Mouse (Mus musculus): ENCODE measurements around the gene Prok1.

Prok1 gene

DNA sequence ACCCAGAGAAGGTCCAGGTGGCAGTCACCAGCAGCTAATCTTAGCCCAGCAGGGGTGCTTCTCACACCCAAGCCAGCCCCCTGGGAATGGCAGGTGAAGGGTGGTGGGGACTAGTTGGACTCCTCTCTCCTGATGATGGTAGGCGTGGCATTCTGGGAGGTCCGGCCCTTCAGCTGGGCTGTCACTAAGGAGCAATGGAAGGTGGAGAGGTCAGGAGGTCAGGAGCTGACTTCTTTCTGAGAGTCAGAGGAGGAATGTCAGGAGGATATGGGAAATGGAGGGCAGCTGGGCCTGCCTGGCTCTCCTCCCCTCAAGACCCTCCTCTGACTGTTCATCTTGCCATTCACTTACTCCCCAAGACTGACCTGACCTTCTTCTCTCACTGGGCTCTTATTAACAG lies 1.5 kb downstream of the Prok1 start:
- no peak for DNase-seq (ENCODE audit: low read depth, low spot score)

DNA sequence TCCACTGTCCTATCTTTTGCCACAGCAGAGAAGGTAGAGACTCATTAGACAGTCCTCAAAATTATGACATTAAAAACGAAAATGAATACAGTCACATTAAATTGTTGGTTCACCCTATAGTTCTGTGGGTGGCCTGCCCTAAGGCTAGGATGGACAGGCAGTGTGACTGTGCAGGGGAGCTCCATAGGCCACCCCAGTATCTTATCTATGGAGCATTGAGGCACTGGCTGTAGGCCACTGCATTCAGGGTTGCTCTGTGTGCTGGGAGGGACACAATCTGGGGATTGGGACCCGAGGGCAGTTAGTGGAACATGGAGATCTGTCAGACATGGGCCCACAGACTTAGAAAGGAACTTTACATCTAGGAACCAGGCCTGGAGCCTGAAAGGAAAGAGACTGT lies 5.6 kb downstream of the Prok1 start:
- DNase-seq (ENCODE audit: low read depth, low spot score) = no peak

DNA sequence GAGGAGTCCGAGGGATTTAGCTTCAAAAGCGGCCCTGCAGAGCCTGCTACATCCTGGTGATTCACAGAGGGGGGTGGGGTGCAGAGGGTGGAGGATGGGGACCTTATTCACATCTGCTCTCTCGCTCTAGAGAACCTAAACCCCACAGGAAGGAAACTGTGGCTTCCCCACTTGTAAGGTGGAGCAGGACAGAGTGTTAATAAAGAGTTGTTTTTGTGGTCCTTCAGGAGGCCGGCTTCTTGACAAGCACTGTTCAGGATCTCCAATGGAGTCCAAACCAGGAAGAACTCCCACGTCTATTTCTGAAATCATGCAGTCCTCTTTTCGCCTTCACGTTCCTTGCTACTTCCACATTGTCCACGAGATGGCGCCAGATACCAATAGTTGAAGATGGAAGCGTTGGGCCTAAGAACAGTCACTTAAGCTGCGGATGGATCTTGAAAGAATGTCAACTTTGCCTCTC lies 6.1 kb downstream of the Prok1 start:
- DNase-seq (ENCODE audit: low read depth, low spot score) = peak; percentile 68

DNA sequence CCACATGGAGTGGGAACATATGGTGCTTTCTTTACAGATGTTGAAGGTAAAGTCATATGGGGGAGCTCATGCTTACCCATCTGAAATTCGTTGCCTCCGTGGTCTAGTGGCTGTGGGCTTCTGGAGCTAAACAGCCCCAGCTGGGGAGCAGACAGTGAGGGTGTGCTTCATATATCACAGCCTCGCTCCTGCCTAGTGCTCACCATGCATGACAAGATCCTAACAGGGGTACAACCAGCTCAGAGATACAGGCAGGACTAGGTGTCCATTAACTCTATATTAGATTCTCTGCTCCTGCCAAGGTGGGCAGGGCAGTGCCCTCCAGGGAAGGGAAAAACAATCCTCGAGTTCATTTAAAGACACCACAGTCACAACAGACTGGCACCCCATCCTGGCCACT lies 8.3 kb downstream of the Prok1 start:
- DNase-seq (ENCODE audit: low read depth, low spot score) = no peak

DNA sequence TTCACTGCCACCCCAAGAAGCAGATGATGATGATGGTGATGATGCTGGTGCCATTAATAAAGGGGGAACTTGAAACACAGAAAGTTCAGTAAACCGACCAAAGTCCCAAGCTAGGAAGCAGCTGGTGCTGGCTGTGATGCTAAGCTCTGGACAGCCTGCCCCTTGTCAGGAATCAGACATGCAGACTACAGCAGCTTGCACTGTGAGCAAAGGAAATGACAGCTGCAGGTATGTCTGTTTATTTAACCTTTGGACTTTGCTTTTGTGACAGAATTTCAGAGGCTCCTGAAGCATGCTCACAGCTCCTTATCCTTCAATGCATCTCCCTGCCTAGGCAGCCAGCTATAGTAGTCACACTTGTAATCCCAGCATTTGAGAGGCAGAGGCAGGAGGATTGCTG lies 9.0 kb downstream of the Prok1 start, which contains the start of gene A630076J17Rik:
TSS of gene A630076J17Rik (plus strand) at position 88 of the 400 bp plus-strand sequence.
- no peak for DNase-seq (ENCODE audit: low read depth, low spot score)

DNA sequence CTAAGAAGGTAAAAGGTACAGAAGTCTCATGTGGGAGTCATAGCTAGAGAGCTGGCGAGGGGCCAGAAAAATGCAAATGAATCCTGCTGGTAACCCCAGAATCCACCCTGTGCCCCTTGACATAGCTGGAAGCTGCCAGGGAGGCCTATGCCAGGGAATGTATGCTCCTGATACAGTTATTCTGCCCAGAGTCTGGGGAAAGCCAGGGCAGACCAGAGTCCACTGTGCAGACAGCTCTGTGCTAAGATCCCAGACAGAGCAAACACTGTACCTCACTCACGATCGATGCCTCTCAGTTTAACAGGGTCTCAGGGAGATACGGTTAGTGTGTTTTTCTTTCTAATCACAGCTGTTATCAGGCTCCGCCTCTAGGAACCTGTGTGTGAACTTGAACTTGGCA lies 9.7 kb downstream of the Prok1 start:
- no peak for DNase-seq (ENCODE audit: low read depth, low spot score)

DNA sequence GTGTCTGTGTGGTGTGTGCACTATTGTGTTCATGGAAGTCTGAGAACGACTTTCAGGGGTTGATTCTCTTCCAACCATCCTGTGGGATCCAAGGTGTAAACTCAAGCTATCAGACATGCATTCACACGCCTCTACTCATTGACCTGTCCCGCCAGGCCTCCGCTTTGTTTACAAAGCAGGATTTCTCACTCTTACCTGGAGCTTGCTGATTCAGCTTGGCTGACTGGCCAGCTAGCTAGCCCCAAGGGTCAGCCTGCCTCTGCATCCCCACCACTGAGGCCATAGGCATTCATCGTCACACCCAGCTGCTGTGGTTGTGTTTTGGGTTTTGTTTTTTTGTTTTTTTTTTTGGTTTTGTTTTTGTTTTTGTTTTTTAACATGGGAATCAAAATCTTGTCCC lies 10.3 kb downstream of the Prok1 start:
- DNase-seq (ENCODE audit: low read depth, low spot score) = no peak

DNA sequence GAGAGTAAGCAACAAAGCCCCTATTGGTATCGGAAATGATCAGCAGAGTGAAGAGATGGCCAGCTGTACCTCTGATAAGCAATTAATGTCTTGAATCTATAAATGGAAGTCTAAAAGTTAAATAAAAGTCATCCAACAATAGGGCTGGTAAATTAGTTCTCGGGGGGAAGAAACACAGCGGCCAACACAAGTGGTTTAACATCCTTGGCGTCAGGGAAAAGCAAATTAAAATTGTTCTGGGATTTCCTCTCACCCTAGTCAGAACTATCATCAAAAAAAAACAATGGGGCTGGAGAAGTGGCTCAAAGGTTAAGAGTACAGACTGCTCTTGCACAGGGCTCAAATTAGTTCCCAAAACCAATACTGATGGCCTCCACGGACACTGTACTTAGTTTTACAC lies 13.7 kb downstream of the Prok1 start:
- DNase-seq (ENCODE audit: low read depth, low spot score) = no peak

DNA sequence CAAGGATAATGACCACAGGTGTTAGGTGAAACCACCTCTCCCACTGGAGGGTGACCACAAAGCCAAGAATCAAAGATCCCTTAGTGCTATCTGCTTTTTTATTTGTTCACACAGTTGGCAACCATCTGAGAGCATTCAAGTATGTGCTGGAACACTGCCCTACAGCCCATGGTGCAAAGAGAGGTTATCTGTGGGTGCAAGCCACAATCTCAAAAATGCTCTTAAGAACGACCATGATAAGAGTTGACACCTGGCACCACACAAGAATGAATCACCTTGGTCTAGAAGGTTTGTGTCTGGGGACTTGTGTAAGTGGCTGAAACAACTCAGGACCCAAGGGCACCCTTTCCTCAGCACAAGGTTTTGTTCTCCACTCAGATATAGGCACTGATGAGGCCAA lies 16.3 kb downstream of the Prok1 start:
- no peak for DNase-seq (ENCODE audit: low read depth, low spot score)

DNA sequence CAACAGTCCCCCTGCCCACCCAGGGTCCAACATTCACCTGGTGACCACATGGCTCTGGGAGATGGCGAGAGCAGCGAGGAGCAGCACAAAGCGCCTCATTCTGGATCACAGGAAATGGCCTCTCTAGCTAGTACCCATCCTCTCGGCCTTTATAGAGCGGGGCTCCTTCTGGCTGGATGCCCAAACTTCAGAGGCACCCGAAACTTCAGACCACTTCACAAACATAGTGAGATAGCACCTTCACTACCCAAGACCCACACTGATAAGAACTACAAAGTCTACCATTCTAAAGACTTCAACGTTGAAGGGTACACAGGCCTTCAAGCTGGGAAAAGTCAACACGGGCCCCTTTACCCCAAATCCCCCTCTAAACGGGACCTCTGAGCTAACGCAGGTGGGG lies 17.9 kb downstream of the Prok1 start, which contains the start of gene Cym:
TSS of gene Cym (minus strand) at position 125 of the 400 bp plus-strand sequence.
- DNase-seq (ENCODE audit: low read depth, low spot score) = no peak

DNA sequence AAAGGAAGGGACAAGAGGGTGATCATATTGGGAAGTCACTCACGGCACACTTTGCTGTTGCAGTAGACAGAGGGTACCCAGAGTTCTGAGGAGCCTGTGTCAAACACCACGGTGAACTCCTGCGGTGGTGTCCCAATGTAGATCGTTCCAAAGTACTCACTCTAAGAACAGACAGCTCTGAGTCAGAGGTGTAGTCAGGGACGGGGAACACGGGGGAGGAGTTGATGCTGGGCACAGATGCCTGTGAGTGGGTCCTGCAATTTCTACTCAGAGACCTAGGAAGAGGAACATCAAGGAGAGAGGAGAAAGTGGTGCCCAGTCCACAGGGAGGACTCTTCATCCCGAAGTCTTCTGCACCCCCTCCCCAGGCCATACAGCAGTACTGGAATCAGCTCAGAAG lies 20.9 kb downstream of the Prok1 start:
- no peak for DNase-seq (ENCODE audit: low read depth, low spot score)

DNA sequence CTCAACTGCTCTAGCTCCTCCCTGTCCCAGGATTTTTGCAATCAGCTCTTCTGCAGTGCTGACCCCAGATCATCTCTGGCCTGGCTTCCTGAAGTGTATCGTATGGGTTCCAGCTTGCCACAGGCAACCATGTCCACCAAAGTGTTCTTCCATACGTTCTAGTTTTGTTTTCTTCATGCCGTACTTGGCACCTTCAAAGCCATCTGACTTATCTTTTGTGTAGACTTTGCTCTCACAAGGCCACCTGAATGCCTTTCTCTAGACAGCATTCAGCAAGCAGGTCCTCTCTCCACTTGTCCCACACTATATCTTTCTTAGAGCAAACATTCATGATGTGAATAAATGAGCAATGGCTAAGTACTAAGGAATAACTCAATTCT lies 22.4 kb downstream of the Prok1 start:
- DNase-seq (ENCODE audit: low read depth, low spot score) = no peak

DNA sequence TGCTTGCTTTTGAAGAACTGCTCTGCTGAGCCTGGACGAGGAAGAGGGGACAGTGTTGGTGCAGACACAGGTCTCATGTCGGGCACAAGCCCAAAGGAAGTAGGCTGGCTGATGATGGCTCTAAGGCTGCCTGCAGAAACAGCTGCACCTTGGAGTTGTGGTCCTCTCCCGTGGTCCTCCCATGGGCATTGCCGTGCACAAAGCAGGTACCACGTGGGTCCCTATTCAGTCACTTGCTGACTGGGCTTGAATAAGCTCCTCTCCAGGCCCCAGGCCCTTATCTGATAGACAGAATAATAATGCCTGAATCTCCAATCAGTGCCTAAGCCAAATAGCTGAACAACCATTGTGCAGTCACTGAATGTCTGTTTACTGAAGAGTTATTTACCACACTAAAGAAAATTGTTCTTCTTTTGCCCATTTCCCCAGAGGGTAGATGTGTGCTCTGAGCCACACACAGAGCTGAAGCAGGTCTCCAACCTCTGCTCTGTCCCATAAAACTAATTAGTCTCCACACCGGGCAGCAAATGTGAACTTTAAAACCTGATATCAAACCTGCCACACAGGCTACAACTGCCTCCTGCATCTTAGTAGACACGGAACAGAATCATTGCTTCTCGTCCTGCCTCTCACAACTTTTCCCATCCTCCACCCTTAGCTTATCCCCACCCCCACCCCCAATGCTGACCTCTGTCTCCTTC lies 23.0 kb downstream of the Prok1 start:
- DNase-seq (ENCODE audit: low read depth, low spot score) = no peak

DNA sequence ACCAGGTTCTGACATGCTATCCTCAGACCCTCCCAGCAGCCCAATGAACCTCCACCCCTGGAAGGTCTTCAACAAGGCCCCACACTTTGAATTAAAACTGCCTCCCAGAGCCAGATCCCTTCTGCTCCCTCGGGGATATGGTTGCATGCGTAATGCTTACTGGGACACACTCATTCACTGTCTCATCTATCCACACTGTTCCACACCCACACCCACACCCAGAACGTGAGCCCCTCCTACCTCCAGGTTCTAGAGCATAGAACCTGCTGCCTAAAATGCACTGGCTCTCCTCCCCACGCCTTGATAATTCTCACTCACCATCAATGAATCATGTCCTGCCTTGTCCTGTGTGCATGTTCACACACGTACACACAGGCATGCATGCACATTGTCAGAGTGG lies 24.9 kb downstream of the Prok1 start:
- no peak for DNase-seq (ENCODE audit: low read depth, low spot score)

DNA sequence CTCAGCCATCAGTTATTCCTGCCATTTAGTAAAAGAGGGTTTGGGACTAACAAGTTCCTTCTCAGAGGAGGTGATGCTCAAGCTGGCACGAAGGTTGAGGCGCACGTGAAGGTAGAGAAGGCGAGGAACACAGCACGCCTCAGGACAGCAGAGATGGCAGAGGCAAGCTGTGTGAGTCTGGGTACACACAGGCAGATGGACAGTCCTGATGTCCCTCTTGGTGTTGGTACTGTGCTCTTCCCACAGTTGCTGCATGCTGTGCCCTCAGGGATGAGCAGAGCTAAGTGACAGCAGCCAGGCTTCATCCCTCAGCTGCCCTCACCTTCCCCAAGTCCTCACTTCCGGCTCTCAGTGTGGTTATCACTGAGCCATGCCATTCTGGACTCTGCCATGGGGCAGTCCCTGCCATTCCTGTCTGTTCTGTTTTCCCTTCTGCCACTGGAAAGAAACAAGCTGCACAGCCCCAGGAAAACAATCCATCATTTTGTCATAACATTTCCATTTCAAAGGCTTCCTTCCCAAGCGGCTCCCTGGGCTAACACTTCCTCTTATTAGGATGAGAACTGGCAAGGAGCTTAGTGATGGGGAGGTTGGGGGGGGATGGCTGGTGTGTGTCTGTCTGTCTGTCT lies 31.8 kb downstream of the Prok1 start:
- no peak for DNase-seq (ENCODE audit: low read depth, low spot score)

DNA sequence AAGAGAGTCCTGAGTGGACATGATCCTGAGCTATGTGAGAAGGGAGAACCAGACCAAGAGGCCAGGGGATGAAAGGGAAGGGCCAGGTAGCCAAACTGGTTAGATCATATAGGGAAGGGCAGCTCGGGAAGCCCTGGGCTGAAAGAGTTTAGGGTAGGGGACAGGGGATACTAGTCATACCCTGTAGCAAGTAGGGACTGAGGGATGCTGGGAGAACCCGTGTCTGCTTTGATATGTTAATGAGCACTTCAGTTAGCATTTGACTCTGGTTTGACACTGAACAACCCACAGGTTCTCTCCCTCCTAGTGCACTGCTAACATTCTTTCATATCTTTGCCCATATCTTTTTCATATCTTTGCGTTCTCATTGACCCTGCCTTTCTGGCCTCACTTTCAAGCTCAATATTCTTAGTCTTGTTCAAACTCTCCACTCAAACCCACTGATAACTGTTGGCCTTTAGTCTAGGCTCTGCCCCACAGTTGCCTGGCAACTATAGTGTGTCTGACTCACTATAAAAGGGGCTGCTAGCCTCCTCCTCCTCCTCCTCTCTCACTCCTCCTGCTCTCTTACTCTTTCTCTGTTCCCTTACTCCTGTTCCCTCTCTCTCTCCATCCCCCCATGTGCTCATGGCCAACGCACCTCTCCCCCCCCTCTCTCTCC lies 32.9 kb downstream of the Prok1 start:
- no peak for DNase-seq (ENCODE audit: low read depth, low spot score)

DNA sequence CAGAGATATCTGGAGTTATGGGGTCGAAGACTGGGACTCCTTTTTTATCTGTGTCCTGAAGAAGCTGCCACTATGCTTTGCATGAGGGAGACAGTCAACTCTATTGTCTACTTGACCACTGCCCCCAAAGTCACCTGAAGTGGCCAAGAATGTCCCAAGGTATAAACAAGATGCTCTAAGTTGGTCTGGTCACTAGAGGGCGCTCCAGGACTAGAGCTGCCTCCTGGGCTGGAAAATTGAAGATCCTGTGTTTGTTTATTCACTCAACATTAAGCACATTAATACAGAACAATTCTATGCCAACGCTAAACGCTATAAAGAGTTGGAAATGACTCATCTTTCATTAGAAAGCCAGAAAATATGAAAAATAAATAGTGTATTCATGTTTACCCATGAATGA lies 33.5 kb downstream of the Prok1 start:
- no peak for DNase-seq (ENCODE audit: low read depth, low spot score)

DNA sequence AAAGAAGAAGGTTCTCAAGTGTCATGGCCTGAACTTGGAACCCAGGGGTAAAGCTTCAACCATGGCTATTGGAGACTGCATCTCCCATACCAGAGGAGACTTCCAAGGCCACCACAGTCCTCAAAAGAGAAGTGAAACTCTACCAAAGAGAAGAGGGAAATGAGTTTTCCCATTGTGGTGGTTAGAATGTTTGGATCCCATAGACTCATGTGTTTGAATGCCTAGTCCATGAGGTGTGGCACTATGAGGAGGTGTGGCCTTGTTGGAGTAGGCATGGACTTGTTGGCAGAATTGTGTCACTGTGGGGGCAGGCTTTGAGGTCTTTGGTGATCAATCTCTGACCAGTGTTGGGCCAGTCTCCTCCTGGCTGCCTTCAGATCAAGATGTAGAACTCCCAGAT lies 34.3 kb downstream of the Prok1 start:
- DNase-seq (ENCODE audit: low read depth, low spot score) = no peak

DNA sequence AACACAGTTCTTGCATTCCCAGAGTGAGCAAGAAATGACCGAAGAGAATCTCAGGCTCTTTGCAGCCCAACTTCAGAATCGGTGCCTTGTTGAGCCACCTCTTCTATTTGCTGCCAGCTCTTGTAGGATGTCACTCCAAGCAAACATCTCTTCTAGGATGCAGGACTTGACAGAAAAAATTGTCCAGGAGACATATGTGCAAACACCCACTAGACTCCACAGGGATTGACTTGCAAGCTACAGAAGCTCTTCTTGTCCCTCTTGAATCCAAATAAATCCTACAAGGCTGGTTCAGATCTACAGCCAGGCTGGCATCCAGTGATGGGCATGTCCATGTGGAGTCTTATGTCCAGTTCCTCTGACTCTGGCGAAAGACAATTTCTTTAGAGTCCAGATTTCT lies 35.1 kb downstream of the Prok1 start:
- DNase-seq (ENCODE audit: low read depth, low spot score) = no peak

DNA sequence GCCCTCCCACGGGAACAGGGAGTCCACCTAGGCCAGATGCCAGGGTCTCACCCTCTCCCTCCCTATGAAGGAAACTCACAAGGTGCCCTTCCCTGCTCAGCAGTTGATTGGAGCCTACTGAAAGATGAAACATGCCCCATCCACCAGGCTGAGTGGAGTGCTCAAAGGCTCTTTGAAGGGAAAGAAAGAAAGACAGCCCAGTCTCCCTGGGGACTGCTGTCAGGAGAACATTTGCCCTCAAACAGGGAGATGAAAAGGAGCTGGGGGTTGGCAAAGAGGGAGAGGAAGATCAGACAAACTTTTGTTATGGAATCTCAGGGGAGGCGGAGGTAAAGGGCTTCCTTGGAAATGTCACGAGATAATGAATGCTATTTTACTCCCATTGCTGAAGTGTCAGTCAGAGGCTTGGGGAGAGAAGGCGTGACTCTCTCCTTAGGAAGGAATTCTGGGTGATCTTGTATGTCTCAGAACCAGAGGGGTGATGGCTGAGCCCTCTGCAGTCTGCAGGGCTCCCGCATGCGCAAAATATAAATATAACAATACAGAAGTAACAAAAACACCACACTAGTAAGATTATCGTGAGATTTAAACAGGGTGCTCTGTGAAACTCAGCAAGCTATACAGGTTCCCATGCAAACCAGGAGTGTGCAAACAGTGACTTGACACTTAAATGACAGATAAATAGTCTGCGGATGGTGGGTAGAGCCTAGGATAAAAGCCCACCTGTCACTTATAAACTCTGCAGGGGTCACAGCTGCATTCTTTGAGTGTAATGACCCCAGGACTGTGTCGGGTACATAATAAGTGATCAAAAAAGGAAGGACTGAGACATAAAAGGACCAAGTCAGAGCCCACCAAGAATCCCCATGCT lies 38.0 kb downstream of the Prok1 start:
- DNase-seq (ENCODE audit: low read depth, low spot score) = no peak

DNA sequence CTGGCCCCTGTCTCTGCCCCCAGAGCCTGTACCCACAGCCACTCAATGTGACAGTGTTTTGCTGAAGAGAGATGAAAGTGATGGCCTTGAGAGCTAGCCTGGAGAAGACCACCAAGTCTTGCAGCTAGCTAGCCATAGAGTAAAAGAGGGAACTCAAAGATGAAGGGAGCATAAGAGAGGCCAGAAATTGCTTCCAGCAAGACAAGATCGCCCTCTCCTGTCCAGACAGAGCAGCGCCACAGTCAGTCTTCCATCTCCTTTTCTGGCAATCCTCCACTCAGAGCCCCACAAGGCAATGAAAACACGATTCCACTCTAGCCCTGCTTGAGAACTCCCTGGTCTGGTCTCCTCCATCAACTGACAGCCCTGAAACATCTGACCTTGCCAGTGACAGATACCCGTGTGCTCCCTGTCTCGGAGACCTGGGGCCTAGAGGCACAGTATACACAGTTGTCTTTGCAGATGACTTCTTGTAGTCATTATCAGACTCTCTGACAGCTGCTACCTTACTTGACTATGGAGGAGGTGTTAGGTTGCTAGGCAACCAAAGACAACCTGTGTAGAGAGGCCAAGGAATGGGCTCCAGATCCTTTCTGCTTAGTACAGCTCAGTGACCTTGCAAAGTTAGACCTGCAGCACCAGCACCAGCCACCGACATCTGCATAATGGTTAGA lies 51.1 kb downstream of the Prok1 start:
- DNase-seq (ENCODE audit: low read depth, low spot score) = peak; percentile 52
